Mouse (Mus musculus) CH12.LX (cell line): ENCODE measurements around the gene Txndc16. TPM values are rescaled to one million over a fixed set of nuclear protein-coding genes. Genes with fewer than 3 reads are reported as not detected.

Source experiments
- DNase-seq: peaks from one replicate; pipeline ENCODE4 v3.0.0-alpha.2; 2013; ENCODE audit errors: extremely low read depth
- H3K27ac ChIP-seq: 2 replicates; pipeline ENCODE4 v1.5.1; 2012; ENCODE audit warnings: low read depth, mild to moderate bottlenecking, control low read depth, moderate library complexity; ENCODE audit not compliant: insufficient read depth
- H3K27me3 ChIP-seq: replicated peaks from 2 replicates; pipeline ENCODE3; 2012; ENCODE audit warnings: inconsistent platforms
- H3K36me3 ChIP-seq, 2 experiments: replicated peaks in 1 of 2; 2 replicates each; pipeline versions ENCODE3 to v1.6.1; 2012; ENCODE audit warnings: inconsistent platforms in 1 of 2, low read length in 1 of 2, mild to moderate bottlenecking in 1 of 2, mixed read lengths in 1 of 2, moderate library complexity in 1 of 2; ENCODE audit not compliant: control insufficient read depth in 1 of 2, insufficient read depth in 1 of 2
- H3K4me1 ChIP-seq, 2 experiments: 2 replicates each; pipeline ENCODE4 v1.6.1; 2012; ENCODE audit warnings: inconsistent platforms in 1 of 2, moderate library complexity in 1 of 2; ENCODE audit not compliant: insufficient read depth in 2 of 2, control insufficient read depth in 1 of 2
- H3K4me2 ChIP-seq: 2 replicates; pipeline ENCODE4 v1.6.1; 2012; ENCODE audit warnings: low read depth, mild to moderate bottlenecking, control low read depth; ENCODE audit not compliant: poor library complexity, insufficient read depth, severe bottlenecking
- H3K4me3 ChIP-seq, 3 experiments: fragments of 150-350 bp in 1 of 3; sonication (generic) in 1 of 3; replicated peaks in 1 of 3; 2 replicates each; pipeline versions ENCODE3 to v1.5.1; 2011 to 2012; ENCODE audit warnings: low read depth in 2 of 3, low read length in 2 of 3, mild to moderate bottlenecking in 2 of 3, moderate library complexity in 2 of 3, control low read depth in 1 of 3, improper control_type of control experiment in 1 of 3, inconsistent platforms in 1 of 3, mixed read lengths in 1 of 3; ENCODE audit not compliant: poor library complexity in 1 of 3
- H3K79me2 ChIP-seq: replicated peaks from 2 replicates; pipeline ENCODE4 v1.6.1; 2012; ENCODE audit warnings: mild to moderate bottlenecking, moderate library complexity; ENCODE audit not compliant: control insufficient read depth, poor library complexity, insufficient read depth, severe bottlenecking; ENCODE audit errors: extremely low read depth
- H3K9ac ChIP-seq: 2 replicates; pipeline ENCODE4 v1.6.1; 2012; ENCODE audit warnings: low read depth, mild to moderate bottlenecking, control low read depth, moderate library complexity; ENCODE audit not compliant: insufficient read depth
- H3K9me3 ChIP-seq: replicated peaks from 2 replicates; pipeline ENCODE3; 2012; ENCODE audit warnings: low read length, inconsistent platforms, mixed read lengths
- CHD1 ChIP-seq: IDR thresholded peaks from 2 replicates; pipeline ENCODE4 v1.6.1; 2012; ENCODE audit warnings: low read depth, low read length, improper control_type of control experiment, inconsistent platforms
- CHD2 ChIP-seq: IDR thresholded peaks from 2 replicates; pipeline ENCODE4 v1.6.1; 2011; ENCODE audit warnings: low read length, improper control_type of control experiment
- CTCF ChIP-seq, 2 experiments: IDR thresholded peaks in 1 of 2; conservative IDR thresholded peaks in 1 of 2; 2 replicates each; pipeline ENCODE4 v1.5.1; 2011 to 2012; ENCODE audit warnings: low read depth in 2 of 2, low read length in 2 of 2, improper control_type of control experiment in 1 of 2, inconsistent platforms in 1 of 2, mild to moderate bottlenecking in 1 of 2, moderate library complexity in 1 of 2
- E2F4 ChIP-seq: IDR thresholded peaks from 2 replicates; pipeline ENCODE4 v1.6.1; 2011; ENCODE audit warnings: low read depth, low read length, improper control_type of control experiment; ENCODE audit not compliant: insufficient replicate concordance
- ETS1 ChIP-seq: conservative IDR thresholded peaks from 2 replicates; pipeline ENCODE4 v1.6.1; 2012; ENCODE audit warnings: low read depth, mild to moderate bottlenecking, inconsistent platforms, low read length, improper control_type of control experiment, moderate library complexity
- GABPA ChIP-seq: IDR thresholded peaks from 2 replicates; pipeline ENCODE4 v1.6.1; 2012; ENCODE audit warnings: low read depth, low read length, improper control_type of control experiment, inconsistent platforms; ENCODE audit not compliant: insufficient replicate concordance
- HCFC1 ChIP-seq: IDR thresholded peaks from 2 replicates; pipeline ENCODE4 v1.6.1; 2012; ENCODE audit warnings: low read depth, mild to moderate bottlenecking, inconsistent platforms, low read length, improper control_type of control experiment
- IRF4 ChIP-seq: IDR thresholded peaks from 2 replicates; pipeline ENCODE4 v1.6.1; 2014; ENCODE audit warnings: low read depth, mild to moderate bottlenecking, inconsistent platforms, low read length, improper control_type of control experiment
- JUN ChIP-seq: IDR thresholded peaks from 2 replicates; pipeline ENCODE4 v1.6.1; 2011; ENCODE audit warnings: low read depth, mild to moderate bottlenecking, low read length, improper control_type of control experiment, moderate library complexity; ENCODE audit not compliant: insufficient read depth
- JUND ChIP-seq: conservative IDR thresholded peaks from 2 replicates; pipeline ENCODE4 v1.6.1; 2011; ENCODE audit warnings: low read depth, low read length, improper control_type of control experiment
- MAFK ChIP-seq: IDR thresholded peaks from 2 replicates; pipeline ENCODE4 v1.6.1; 2011; ENCODE audit warnings: low read length, improper control_type of control experiment; ENCODE audit not compliant: insufficient replicate concordance
- MAX ChIP-seq: IDR thresholded peaks from 2 replicates; pipeline ENCODE4 v1.6.1; 2011; ENCODE audit warnings: low read length, improper control_type of control experiment
- MAZ ChIP-seq: IDR thresholded peaks from 2 replicates; pipeline ENCODE4 v1.6.1; 2012; ENCODE audit warnings: low read depth, mild to moderate bottlenecking, inconsistent platforms, low read length, improper control_type of control experiment, moderate library complexity
- MEF2A ChIP-seq: IDR thresholded peaks from 2 replicates; pipeline ENCODE4 v1.6.1; 2014; ENCODE audit warnings: low read depth, mild to moderate bottlenecking, inconsistent platforms, low read length, improper control_type of control experiment, borderline replicate concordance
- MXI1 ChIP-seq: IDR thresholded peaks from 2 replicates; pipeline ENCODE4 v1.6.1; 2011; ENCODE audit warnings: mild to moderate bottlenecking, low read depth, low read length, improper control_type of control experiment
- NELFE ChIP-seq: IDR thresholded peaks from 2 replicates; pipeline ENCODE4 v1.6.1; 2011; ENCODE audit warnings: low read depth, low read length, improper control_type of control experiment
- PAX5 ChIP-seq: IDR thresholded peaks from 2 replicates; pipeline ENCODE4 v1.6.1; 2012; ENCODE audit warnings: low read length, inconsistent platforms, mixed read lengths
- POLR2A ChIP-seq: IDR thresholded peaks from 2 replicates; pipeline ENCODE4 v1.6.1; 2011; ENCODE audit warnings: low read depth, mild to moderate bottlenecking, improper control_type of control experiment, low read length
- POLR2AphosphoS2 ChIP-seq: IDR thresholded peaks from 2 replicates; pipeline ENCODE4 v1.6.1; 2011; ENCODE audit warnings: low read depth, low read length, improper control_type of control experiment
- RAD21 ChIP-seq: IDR thresholded peaks from 2 replicates; pipeline ENCODE4 v1.6.1; 2011; ENCODE audit warnings: low read depth, mild to moderate bottlenecking, low read length, improper control_type of control experiment, moderate library complexity
- RCOR1 ChIP-seq: conservative IDR thresholded peaks from 2 replicates; pipeline ENCODE4 v1.6.1; 2012; ENCODE audit warnings: low read depth, mild to moderate bottlenecking, inconsistent platforms, low read length, improper control_type of control experiment
- TBP ChIP-seq: conservative IDR thresholded peaks from 2 replicates; pipeline ENCODE4 v1.6.1; 2011; ENCODE audit warnings: low read depth, low read length, improper control_type of control experiment
- TCF12 ChIP-seq: IDR thresholded peaks from 2 replicates; pipeline ENCODE4 v1.6.1; 2014; ENCODE audit warnings: low read depth, mild to moderate bottlenecking, inconsistent platforms, low read length, improper control_type of control experiment
- USF1 ChIP-seq: IDR thresholded peaks from 2 replicates; pipeline ENCODE4 v1.6.1; 2014; ENCODE audit warnings: low read depth, mild to moderate bottlenecking, inconsistent platforms, low read length, improper control_type of control experiment
- USF2 ChIP-seq: conservative IDR thresholded peaks from 2 replicates; pipeline ENCODE4 v1.6.1; 2011; ENCODE audit warnings: low read depth, low read length, improper control_type of control experiment
- ZKSCAN1 ChIP-seq: IDR thresholded peaks from 2 replicates; pipeline ENCODE4 v1.6.1; 2012; ENCODE audit warnings: low read depth, inconsistent platforms, low read length, improper control_type of control experiment, borderline replicate concordance
- dilution Hi-C: fragments of 300-500 bp; cut with MboI; formaldehyde crosslinking; loops from 2 replicates; pipeline ENCODE4 v1.14.3; 2020; ENCODE audit warnings: low sequenced_read_pairs; ENCODE audit not compliant: extremely low pct_unique_long_range_greater_than_20kb, extremely low pct_ligation_motif_present
- in situ Hi-C: fragments of 300-500 bp; cut with MboI; formaldehyde crosslinking; loops from 3 replicates; pipeline ENCODE4 v1.14.3; 2019; ENCODE audit warnings: low sequenced_read_pairs, low pct_ligation_motif_present, low pct_unique_long_range_greater_than_20kb, mixed read lengths
- polyA plus RNA-seq: library from polyadenylated mRNA; unstranded; fragments of >175 nt; gene quantifications from 2 replicates; pipeline ENCODE4 v1.2.1, GENCODE M21; 2012; ENCODE audit warnings: low read depth; ENCODE audit not compliant: insufficient read length
- total RNA-seq, 2 experiments: library from RNA; depleted of rRNA; stranded (reverse); fragments of 300-350 nt in 1 of 2; fragments of >200 nt in 1 of 2; gene quantifications; 2 replicates each; pipeline ENCODE4 v1.2.3; 2012 to 2014

Gene Txndc16
- total and polyA plus RNA-seq, 3 experiments = 7.8 to 15.2 (median 8.0) TPM

DNA sequence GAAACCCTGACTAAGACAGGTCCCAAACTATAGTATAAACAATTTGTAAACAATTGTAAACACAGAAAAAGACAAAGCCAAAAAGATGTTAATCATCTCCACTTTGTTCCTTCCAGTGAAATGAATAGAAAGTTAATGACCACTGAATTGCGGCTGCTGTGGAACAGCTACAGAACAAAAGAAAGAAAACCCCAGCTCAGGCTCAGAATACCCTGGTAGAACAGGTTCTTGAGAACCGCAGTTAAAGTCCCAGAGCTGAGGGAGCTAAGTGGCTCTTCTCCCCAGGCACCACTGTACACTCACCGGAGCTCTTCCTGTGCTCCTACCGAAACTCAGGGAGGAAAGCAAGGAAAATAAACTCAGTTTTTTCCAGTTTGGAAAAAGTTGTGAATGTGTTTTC is 9.4 kb downstream of the Txndc16 start:
- Histone ChIP-seq H3K36me3 (peaks cover 11 to 14% of the 10 kb centered on the region in 2 experiments), H3K27me3 (no peaks in the 10 kb centered on the region), H3K4me1 (peaks cover 9 to 42% of the 10 kb centered on the region in 2 experiments), H3K27ac (no peak overlapping the region), H3K9me3 (no peaks in the 10 kb centered on the region), H3K4me2 (no peak overlapping the region), H3K79me2 (no peaks in the 10 kb centered on the region; the same call in 1 of the 2 replicates), H3K4me3 (no peak overlapping the region), H3K9ac (no peak overlapping the region)
- no peak for DNase-seq
- in situ Hi-C loops = no loop called here
- dilution Hi-C loops = no loop called here
- TF ChIP-seq ZKSCAN1 (no peak), JUN (no peak), RCOR1 (no peak), MXI1 (no peak), GABPA (no peak), ETS1 (no peak), CHD2 (no peak), HCFC1 (no peak), POLR2A (no peak), MAZ (no peak), POLR2AphosphoS2 (no peak), RAD21 (no peak), E2F4 (no peak)

DNA sequence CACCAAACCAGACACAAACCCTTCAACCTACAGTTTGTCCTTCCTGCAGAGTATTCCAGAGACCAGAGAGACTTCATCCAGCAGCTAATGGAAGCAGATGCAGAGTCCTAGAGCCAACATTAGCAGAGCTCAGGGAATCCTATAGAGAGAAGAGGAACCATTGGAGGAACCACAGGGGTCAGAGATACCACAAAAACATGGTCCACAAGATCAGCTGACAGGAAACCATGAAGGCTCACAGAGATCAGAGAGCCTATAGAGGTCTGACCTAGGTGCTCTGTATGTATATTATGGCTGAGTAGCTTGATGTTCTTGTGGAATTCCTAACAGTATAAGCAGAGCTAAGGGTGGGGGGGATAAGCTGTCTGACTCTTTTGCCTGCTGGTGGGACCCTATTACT is 19.5 kb downstream of the Txndc16 start:
- no peaks in the 10 kb centered on the region for H3K27me3 ChIP-seq
- in situ Hi-C loops = no loop called here
- TF ChIP-seq MEF2A (no peak), CHD1 (no peak), USF1 (no peak), USF2 (no peak), JUN (no peak), TBP (no peak), JUND (no peak), MAX (no peak), TCF12 (no peak), CTCF (conservative IDR thresholded peaks at IDR 0.05 in 1 of 2, IDR thresholded peaks at IDR 0.05 in 1 of 2; ENCODE audit: low read depth in 2 of 2, low read length in 2 of 2) (no peak), HCFC1 (no peak), ETS1 (no peak), MAZ (no peak), NELFE (no peak), CHD2 (no peak), RCOR1 (no peak), IRF4 (no peak), MAFK (no peak), PAX5 (no peak)

More for the DNA sequence above, 19.5 kb downstream of the Txndc16 start:
- no peak overlapping the region for H3K9ac ChIP-seq
- no peaks in the 10 kb centered on the region for H3K9me3 ChIP-seq
- DNase-seq = no peak
- H3K27ac ChIP-seq = no peak overlapping the region
- dilution Hi-C loops = no loop called here
- no peaks in the 10 kb centered on the region for H3K79me2 ChIP-seq
- H3K4me1 ChIP-seq = peaks cover 4 to 9% of the 10 kb centered on the region in 2 experiments; a peak in 3 of 4 replicates
- H3K4me2 ChIP-seq = no peak overlapping the region
- H3K36me3 ChIP-seq = peaks cover 11 to 15% of the 10 kb centered on the region in 2 experiments
- no peak overlapping the region for H3K4me3 ChIP-seq
